Mouse (Mus musculus) megakaryocyte-erythroid progenitor cell, adult 5-6 weeks (primary cell): ENCODE measurements around the gene Mybpc3. TPM values are rescaled to one million over a fixed set of nuclear protein-coding genes. Genes with fewer than 3 reads are reported as not detected.

ENCODE experiments used
- ATAC-seq: replicated peaks from 2 replicates; pipeline ENCODE4 v1.8.0; 2016; ENCODE audit warnings: mild to moderate bottlenecking, inconsistent platforms; ENCODE audit not compliant: severe bottlenecking, poor library complexity, low FRiP score, low TSS enrichment
- total RNA-seq, 2 experiments: library from RNA; stranded (forward) in 1 of 2; stranded (reverse) in 1 of 2; fragments of 200-1000, 215-1000 nt in 1 of 2; fragments of >200 nt in 1 of 2; fragmentation: Nextera tagmentation in 1 of 2; gene quantifications; 2 replicates each; pipeline ENCODE4 v1.2.3; 2014 to 2017

Gene Mybpc3
- total RNA-seq, 2 experiments from 2014 or later, result 0.42 TPM; not detected in 1

DNA sequence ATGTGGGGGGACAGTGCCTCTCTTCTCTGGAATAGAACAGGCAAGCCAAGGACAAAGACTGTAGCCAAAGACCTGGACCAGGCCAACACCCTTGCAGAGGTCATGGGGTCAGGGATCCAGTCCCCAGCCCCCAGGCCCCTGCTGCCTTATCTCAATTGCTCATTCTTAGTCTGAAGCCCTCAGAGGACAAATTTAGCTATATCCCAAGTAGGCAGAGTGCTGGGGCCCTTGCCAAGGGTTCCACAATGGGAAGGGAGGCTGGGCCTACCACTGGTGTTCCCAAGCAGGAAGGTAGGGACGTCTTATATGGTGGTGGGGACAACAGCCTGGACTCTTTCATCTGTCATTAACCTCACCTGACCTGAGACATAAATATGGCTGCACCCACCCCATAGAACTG is 703 bp downstream of the Mybpc3 start:
- ATAC-seq, result no peak

DNA sequence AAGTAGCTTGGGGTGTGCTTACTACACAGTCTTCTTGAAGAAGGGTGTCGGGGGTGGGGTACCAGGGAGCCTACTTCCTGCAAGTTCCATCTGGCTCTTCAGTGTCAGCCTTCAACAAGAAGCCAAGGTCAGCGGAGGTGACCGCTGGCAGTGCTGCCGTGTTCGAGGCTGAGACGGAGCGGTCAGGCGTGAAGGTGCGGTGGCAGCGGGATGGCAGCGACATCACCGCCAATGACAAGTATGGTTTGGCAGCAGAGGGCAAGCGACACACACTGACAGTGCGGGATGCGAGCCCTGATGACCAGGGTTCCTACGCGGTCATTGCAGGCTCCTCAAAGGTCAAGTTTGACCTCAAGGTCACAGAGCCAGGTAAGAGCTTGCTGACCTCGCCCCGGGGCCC is 1.1 kb downstream of the Mybpc3 start:
- no peak for ATAC-seq

DNA sequence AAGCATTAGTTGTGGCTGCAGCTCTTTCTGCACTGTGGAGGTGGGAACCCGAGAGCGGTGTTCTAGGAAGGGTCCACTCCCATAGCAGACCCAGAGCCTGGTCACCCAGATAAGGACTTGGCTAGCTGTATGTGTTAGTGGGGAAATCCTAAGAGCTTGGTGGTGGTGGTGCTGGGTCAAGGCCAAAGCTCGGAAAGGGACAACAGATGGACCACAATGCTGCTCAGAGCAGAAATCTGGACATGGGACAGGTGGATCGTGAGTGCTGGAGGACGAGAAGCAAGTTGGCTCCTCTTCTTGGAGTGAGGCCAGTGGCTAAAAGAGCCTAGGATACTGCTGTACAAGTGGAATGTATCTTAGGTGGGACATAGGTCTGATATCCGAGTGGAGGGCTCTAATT is 1.6 kb downstream of the Mybpc3 start:
- ATAC-seq, result no peak

DNA sequence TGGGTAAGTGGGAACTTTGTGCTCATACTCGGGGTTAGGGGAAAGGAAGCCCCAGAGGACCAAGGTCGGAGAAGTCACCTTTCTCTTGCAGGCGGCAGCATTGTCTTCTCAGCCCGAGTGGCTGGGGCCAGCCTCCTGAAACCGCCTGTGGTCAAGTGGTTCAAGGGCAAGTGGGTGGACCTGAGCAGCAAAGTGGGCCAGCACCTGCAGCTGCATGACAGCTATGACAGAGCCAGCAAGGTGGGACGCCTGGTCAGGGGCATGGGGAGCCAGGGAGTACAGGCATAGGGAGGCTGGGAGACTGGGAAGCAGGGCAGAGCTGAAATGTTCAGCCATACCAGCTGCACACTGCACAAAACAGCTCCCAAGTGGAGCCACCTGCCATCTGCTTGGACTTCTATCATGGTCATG is 2.3 kb downstream of the Mybpc3 start:
- ATAC-seq, result no peak

DNA sequence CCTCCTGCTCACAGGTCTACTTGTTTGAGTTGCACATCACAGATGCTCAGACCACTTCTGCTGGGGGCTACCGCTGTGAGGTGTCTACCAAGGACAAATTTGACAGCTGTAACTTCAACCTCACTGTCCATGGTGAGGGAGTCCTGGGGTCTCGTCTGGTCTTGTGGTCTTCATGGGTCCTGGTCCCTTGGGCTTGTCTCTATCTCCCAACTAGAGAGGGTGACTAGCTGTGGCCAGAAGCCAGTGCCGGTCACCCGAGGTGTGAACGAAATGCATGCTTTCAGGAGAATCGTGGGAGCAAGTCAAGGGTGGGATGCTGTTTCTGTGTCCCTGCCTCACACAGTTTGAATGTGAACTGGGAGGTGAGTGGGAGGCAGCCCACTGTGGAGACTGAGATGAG is 3.1 kb downstream of the Mybpc3 start:
- ATAC-seq, result no peak

DNA sequence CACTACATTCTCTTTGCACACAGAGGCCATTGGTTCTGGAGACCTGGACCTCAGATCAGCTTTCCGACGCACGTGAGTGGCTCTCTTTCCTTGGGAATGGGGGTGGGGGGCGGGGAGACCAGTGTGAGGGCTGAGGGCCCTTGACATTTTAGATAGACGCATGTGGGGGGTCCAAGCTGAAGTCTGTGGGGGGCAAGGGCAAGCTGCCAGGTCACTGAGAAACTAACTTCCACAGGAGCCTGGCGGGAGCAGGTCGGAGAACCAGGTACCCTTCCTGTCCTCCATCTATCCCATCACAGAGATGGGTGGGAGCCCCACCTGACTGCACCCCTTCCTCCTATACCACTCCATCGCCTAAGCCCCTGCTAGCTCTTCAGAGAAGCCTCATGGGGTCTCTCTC is 3.6 kb downstream of the Mybpc3 start:
- no peak for ATAC-seq

- no peak for ATAC-seq
These were observed 5.6 kb downstream of the Mybpc3 start for GRCm38 (mm10) chr2:91123521-91123920.

DNA sequence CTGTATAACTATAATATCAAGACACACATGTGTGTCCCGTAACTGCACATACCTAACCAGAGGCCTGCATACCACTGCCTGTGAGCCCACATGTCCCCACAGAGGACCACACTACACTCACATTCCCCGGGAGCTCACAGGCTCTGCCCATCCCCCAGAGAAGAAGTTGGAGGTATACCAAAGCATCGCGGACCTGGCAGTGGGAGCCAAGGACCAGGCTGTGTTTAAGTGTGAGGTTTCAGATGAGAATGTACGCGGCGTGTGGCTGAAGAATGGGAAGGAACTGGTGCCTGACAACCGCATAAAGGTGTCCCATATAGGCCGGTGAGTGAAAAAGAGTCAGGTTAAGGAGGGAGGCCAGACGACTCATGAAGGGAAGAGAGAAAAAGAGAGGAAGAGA is 7.2 kb downstream of the Mybpc3 start:
- no peak for ATAC-seq

- no peak for ATAC-seq
These were observed 10.8 kb downstream of the Mybpc3 start for GRCm38 (mm10) chr2:91128761-91129160.

DNA sequence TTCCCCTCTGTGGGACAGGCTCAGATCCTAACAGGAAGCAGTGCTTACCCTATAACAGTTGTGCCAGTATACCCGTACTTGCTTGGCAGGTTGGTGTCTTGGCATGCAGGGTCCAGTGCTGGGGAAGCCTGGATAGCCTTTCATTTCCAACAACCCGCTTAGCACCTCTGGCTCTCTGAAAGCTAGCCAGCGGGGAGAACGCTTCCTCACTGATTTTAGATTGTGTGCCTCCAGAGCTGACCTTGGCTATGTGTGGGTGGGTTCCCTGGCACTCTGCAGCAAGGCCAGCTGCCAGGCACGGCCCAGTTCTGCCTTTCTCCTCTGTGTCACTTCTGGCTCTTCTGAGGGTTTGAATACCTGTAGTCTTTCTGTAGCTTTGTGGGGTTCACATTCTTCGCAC is 12.2 kb downstream of the Mybpc3 start:
- no peak for ATAC-seq

DNA sequence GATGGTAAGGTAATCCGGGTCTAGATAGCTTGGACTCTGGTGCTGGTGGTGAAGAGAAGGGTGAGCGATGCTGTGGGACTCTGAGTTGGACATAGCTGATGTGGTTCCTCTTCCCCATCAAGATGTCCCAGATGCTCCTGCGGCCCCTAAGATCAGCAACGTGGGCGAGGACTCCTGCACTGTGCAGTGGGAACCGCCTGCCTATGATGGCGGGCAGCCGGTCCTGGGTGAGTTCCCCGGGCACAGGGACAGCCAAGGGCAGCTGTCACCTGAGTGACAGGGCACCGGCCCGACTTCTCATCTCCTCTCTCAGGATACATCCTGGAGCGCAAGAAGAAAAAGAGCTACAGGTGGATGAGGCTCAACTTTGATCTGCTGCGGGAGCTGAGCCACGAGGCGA is 13.3 kb downstream of the Mybpc3 start:
- no peak for ATAC-seq

GRCm38 (mm10) chr2:91132035-91132434 is 14.1 kb downstream of the Mybpc3 start:
- ATAC-seq, result no peak

DNA sequence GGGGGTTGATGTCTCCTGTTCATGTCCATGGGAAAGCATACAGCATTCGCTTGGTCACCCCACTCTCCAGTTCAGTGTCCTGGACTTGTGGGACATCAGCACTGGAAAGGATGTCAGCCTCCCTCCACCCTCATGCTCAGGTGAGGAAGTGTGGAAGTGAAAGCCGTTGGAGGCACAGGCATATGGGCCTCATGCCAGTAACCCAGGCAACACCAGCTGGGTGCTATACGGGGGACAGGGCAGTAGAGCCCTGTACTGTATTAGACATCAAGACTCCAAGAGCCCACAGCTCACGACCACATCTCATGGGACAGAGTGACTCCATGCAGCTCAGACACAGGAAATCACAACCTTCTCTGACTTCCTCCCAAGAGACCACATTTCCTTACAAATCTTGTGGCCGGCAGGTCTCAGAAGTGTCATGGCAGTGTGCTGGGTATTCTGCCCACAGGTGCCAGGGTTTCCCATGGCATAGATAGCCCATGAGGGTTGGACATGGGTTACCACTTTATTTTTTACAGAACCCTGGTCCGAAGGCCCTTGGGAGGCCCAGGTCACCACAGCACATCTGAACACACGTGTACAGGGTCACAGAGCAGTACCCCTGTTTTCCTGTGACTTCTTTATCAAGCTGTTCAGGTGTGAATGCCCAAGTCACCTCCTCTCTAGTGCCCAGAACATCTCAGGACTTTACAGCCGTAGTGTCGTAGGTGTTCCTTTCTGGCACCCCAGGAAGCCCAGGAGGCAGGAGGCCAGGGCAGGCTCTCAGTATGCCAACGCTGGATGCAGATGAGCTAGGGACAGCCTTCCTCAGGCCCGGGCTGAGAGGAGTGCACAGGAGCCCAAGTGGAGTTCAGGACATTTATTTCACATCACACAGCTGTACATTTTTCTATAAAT is 18.8 kb downstream of the Mybpc3 start:
- no peak for ATAC-seq

- no peak for ATAC-seq
These were observed 19.5 kb downstream of the Mybpc3 start for GRCm38 (mm10) chr2:91137481-91137880.

GRCm38 (mm10) chr2:91139311-91139710 is 21.4 kb downstream of the Mybpc3 start:
- no peak for ATAC-seq

- no peak for ATAC-seq
These were observed 21.8 kb downstream of the Mybpc3 start for GRCm38 (mm10) chr2:91139764-91140163.

DNA sequence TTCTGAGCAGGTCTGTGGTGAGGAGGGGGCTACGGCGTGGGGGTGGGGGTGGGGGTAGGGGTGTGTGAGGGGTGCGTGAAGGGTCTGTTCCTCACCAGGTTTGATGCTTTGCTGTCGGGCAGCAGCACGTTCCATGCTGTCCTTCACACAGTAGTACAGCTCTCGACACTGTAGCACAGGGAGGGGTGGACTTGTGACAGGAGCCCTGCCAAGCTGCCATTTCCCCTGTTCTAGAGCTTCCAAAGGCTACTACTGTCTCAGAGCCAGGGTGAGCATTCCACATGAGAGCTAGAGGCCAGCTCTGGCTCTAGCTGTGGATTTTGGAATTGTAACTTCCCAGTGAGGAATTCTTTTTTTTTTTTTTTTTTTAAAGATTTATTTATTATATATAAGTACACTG is 25.0 kb downstream of the Mybpc3 start:
- ATAC-seq, result no peak

GRCm38 (mm10) chr2:91143401-91143800 is 25.5 kb downstream of the Mybpc3 start:
- no peak for ATAC-seq

DNA sequence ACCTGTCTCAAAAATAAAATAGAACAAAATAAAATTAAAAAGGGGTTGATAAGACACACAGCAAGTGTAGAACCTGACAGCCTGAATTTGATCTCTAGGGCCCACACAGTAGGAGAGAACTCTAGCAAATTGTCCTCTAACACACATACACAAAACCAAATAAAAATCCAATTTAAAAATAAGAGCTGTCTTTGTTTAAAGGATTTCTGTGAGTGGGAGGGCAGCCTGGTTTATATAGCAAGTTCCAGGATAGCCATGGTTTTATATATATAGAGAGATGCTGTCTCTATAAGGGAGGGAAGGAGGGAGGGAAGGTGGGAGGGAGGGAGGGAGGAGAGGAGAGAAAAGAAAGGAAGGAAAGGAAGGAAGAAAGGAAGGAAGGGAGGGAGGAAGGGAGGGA is 30.2 kb downstream of the Mybpc3 start:
- no peak for ATAC-seq

GRCm38 (mm10) chr2:91151331-91151730 is 33.4 kb downstream of the Mybpc3 start:
- ATAC-seq, result no peak

DNA sequence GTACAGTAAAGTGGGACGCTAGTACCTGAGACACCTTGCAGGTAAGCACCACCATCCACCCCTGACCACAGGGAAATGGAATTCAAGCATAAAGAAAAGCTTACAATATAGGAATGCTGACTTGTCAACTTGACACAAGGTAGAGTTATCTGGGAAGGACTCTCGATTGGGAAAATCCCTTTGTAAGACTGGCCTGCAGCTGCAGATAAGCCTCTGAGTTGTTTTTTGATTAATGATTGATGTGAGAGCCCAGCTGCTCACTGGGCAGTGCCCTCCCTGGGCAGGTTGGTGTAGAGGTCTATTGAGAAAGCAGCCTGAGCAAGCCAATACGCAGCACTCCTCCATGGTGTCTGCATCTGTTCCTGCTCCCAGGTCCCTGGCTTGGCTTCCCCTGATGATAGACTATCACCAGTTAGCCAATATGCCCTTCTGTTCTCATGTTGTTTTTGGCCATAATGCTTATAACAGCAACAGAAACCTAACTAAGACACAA is 35.0 kb downstream of the Mybpc3 start:
- ATAC-seq, result no peak
